Mouse (Mus musculus) left cerebral cortex, adult 18-20 months (tissue): ENCODE data around the gene Arl15. TPM values are rescaled to one million over a fixed set of nuclear protein-coding genes. Genes with fewer than 3 reads are reported as not detected.
A peak's percentile ranks its signal among the peaks of the same experiment; 100 is the strongest.
"Not testable (repeated sequence)": the region's sequence is repeated elsewhere in the genome, so short reads cannot be mapped to it uniquely, and the experiment has no call there.

Experiments used
- DNase-seq, 2 experiments: peaks; one replicate each; pipeline ENCODE4 v3.0.0; 2021 to 2022; ENCODE audit warnings: low spot score in 2 of 2, mixed read lengths in 1 of 2
- long read RNA-seq, 2 experiments: library from polyadenylated mRNA; stranded (forward); transcript quantifications; one replicate each; pipeline ENCODE4 v2.0.0; 2021
- total RNA-seq, 2 experiments: library from RNA; stranded (reverse); gene quantifications; 2 replicates each; pipeline ENCODE4 v1.2.3; 2021

Gene Arl15
- 10 to 100 TPM; 35.5 to 37.7 TPM for total RNA-seq
- long read RNA-seq, experiment 1, partial matches to known transcripts, result 0 of 5 reads
- long read RNA-seq, experiment 1, other reads (novel, unspliced or antisense), result 3 of 5 reads
- long read RNA-seq, experiment 2, partial matches to known transcripts, result 0 of 7 reads
- long read RNA-seq, experiment 2, other reads (novel, unspliced or antisense), result 6 of 7 reads

DNA sequence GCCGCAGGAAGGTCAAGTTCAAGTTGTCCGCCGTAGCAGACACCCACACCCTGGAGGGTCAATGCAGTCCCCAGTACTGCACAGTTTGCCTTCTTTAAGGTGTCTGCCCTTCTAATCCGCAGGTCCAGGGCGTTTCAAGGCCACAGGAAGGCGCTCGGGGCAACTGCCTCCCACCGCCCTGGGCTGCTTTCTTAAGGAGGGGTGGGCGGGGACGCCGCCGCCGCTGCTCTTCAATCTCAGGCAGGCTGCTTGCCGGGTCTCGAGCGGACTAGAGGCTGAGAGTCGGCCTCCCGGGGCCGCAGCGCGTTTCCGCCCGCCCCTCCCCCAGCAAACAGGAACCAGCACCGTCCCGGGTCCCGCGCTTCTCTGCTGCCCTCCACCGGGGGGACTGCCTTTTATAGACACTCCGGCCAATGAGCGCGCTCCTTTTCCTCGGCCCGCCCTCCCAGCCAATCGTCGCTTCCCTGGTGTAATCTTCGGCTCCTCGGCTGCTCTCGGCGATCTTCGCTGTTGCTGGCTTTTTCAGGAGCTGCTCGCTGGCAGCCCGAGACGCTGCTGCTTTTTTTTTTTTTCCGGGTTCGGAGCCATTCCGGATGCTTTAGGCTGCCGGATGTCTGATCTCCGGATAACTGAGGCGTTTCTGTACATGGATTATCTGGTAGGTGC is at the start of gene Arl15:
TSS of gene Arl15 (plus strand) at position 467 of the 666 bp plus-strand sequence.
- peak; percentile 98 for DNase-seq

DNA sequence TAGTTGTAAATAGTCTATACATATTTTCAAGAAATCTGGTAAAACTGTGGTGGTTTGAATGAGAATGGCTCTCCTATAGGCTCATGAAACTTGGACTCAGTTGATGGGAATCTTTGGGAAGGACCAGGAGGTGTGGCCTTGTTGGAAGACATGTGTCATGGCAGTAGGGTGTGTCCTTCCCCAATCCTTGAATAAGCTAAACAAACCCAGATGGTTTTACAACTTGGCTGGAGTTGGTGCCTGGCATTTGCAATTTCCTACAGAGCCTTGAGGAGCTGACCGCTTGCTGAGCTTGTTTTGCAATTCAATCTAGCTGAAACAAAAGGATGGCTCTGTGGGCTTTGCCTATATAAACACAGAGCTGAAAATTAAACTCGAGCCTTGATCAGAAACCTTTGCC is 49.0 kb upstream of the Arl15 start:
- no peak for DNase-seq

DNA sequence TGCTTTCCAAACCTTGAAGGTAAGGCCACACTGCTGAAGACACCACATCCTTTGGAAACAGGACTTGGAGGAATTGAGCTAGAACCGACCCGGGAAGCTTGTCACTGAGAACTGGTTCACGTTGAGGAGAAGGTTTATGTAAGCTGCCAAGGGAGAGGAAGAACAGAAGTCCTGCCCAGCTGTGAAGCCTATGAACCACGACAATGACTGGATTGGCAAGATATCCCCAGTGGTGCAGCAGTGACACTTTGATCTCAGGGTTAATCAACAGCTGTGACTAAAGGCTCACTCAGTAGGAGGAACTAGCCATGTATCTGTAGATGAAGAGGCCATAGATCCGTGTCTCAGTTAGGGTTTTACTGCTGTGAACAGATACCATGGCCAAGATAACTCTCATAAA is 43.5 kb upstream of the Arl15 start:
- no peak for DNase-seq

DNA sequence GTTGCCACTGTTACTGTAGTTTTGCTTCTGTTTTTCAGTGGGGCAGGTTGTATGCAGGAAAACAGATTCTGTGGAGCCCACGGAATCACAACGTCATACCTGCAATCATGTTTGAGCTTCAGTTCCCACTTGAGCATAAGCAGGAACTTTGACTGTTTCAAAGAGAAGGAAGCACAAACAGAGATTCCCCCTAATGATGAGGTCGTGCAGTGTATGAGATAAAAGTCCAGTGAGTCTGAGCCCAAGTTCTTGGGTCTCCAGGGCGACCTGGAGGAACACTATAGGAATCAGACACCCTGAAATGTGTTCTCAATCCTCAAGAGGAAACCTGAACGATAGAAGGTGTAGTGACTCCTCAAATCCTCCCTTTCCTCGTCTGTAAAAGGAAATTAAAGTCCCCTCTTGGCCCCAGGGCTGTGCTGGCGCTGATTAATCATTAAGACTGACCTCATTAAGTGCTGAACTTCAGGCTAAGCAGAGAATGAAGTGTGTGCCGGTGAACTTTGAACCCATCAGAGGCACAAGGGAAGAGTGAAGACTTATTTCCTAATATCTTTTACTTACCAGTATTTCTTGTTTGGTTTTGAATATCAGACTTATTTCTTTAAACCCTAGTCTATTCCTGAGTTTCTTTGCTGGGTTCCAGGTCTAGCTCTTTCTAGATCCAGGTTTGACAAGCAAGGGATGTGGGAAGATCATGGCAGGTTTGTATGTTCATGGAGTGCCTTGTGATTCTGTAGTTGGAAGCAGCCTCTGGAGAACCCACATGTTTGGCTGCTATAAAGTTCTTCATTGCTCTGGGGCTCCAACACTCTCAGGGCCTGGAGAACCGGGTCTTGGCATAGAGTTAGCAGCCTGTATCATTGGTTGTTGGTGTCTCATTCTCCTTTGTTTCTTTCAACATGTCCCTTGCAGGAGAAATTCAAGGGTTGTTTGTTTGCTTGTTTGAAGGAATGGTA is 39.3 kb upstream of the Arl15 start:
- DNase-seq, result no peak

DNA sequence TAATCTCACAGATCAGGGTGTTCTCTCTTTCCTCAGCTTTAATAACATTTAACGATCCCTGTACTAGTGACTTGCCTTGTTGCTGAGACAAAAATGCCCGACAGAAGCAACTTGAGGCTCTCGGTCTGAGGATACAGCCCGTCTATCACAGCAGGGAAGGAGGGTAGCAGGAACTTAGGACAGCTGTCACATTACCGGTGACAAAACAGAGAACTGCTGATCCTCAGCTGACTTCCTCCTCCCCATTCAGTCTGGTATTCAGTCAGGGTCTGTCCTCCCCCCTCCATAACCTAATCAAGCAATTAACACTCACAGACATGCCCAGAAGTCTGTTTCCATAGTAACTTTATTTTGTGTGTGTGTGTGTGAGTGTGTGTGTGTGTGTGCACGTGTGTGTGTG is 38.5 kb upstream of the Arl15 start:
- no peak for DNase-seq

DNA sequence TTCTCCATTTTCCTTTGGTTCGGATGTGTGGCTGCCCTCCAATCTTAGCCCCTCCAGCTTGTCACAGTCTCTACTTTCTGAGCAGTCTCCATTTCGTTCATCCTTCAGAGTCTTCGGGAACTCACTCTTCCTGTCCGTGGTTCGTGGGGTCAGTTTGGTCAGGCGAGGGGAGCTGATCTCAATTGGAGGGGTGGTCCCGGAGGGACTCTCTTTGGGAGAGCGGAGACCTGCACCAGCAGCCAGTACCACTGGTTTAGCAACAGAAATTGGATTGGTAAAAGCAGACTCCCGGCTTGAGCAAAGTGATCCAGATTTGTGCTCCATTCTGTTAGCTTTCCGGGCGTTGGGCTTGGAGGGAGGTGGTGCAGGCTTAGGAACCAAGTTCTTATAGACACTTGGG is 32.6 kb upstream of the Arl15 start:
- DNase-seq, result no peak

DNA sequence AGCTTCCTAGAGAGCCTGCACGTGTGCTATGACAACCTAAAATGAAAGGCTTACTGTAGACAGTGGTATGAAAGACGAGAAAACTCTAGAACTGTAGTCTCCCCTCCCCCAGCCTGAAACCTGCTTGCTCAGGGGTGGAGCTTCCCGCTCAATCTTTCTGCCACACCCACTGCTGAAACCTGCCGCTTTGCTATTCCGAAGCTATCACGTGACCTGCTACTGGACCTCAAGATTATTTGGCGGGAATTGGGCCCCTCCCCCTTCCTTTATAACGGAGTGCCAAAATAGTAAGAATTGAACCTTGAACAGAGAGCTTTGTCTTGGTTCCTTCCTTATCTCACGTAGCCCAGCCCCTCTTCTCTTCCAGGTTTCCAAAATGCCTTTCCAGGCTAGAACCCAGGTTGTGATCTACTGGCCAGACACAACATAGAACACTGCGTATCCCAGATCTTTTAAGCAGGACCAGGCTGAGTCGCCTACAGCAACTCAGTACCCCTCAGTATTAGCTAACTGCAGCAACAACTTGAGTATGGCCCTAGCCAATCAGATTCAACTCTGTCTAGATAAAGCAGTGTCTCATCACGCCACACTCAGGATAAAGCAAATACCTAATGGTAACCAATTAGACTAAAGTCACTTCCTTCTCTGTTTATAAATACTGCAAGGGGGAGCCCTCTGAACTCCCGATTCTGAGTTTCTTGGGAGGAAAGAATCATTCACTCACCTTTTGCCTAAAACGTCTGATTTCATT is 31.4 kb upstream of the Arl15 start:
- no peak for DNase-seq

DNA sequence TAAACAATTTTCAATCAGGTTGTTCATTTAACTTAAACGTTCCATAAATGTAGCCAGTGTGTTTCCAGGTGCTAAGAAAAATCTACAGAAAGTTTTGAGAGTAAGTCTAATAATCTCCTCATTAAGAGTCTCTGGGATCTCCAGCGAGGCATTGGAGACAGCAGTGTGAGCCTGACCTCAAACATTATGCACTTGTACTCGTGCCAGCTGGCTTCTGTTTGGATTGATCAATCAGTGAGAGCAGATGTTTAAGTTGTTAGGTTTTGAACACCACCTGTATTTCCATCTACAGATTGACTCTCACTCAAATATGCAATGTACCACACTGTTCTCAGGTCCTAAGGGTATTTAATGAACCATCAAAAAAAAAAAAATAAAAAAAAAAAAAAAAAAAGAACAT is 28.9 kb upstream of the Arl15 start:
- no peak for DNase-seq

DNA sequence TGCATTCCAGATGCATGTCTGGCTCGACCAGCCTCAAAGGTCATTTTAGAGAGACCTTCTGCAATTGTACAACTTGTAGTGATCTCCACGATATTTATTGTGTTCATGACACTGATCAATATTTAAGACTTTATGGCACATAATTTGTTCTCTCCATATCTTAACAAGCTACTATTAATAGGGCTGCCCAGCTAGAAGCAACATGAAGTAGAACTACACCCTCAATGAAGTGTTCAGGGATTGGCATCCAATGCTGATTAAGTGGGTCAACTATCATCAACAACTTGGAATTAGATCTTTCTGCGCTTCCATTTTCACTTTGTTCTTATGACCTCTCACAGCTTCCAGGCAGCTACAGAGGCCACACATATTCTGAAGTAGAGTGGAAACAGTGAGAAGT is 24.5 kb upstream of the Arl15 start:
- no peak for DNase-seq

DNA sequence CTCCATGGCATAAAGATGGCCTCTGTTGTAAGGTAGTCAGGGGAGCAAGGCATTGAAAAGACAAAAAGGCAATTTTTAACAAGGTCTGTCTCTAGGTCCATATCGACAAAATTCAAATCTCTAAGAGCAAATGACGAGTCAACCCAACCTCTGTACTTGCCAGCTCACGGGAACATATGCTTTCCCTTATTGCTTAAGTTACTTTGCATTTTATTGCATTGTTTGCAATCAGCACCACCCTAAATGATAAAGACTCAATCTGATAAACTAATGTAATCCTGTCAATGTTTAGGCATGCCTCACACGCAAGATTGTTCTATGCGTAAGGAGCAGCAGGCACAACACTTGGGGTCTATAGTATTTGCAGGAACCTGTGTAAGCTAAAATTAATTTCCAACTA is 24.0 kb upstream of the Arl15 start:
- no peak for DNase-seq

DNA sequence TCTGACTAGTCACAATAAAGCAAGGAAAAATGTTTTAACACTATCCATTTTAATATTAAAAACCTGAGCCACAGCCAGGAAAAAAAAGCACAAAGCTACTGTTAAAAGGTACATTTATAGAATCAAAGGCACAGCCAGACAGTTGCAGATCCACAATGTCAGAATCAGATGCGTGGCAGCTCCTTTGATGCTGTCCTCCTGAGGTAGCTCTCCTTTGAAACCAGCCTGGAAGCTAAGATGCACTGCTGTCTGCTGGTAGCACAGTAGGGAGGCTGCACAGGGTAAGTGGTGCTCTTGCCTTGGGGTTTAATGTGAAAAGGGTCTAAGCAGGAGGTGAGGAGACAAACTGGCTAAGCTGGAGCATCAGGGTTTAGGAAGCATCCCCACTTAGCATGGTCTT is 23.0 kb upstream of the Arl15 start:
- DNase-seq, result no peak

DNA sequence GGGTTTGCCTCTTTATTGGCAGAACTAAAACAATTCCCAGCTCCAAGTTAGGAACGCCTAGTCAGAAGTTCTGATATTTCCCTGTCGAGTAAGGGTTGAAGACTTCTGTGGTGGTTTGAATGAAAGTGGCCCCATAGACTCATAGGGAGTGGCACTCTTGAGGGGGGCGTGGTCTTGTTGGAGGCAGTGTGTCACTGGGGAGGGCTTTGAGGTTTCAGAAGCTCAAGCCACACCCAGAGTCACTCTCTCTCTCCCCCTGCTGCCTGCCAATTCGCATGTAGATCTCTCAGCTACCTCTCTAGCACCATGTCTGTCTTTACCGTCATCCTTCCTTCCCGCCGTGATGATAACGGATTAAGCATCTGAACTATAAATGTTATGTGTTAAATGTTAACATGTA is 19.5 kb upstream of the Arl15 start:
- DNase-seq, result no peak

DNA sequence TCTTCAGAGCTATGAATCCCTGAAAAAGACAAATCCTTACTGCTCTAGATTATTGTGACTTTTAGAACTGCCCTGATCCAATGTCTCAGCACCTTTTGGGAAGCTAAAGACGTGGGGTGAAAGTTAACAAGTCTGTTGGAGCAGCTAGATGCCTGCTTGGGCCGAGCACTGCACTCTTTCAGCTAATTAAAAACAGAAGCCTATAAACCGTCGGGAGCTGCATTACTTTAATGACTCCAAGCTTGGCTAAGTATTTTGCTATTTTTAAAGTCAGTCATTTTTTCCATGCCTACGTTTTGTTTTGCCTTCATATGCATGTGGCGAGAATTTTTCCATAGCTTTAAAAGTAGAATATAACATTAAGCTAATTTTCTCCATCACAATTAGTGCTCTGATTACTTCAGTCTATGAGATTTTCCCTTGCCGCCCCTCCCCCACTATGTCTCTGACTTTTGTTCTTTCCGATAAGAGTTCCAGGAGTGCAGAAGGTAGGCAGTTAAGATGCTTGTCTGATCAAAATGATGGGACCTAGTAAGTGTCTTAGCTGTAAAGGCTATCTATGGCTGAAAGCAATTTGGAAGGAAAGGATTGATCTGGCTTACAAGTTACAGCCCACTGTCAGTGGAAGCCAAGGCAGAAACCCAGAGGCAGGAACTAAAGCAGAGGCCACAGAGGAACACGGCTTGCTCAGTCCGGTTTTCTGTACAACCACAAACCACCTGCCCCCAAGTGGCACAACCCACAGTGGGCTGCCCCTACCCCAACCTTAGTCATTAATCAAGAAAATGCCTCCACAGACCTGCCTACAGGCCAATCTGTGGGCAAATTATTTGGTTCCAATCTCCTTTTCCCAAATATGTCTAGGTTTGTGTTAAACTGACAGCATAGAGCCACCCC is 18.8 kb upstream of the Arl15 start:
- DNase-seq, result no peak

DNA sequence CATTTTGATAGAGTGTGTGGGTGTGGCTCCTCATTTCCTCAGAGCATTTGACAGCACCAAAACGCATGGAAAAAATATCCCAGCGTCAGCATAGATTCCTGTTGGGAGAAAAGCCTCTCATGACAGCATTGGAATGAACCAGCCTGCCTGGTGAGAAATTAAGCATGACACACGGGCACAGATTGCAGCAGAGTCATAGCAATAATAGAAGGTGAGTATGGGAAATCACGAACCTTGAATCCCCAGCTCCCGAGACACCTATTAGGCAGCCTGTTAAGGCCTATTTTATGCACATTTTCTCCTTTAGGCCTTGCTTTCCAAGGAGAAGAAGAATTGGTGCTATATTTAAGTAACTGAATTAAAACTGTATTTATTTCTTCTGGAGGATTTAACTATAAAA is 8.5 kb upstream of the Arl15 start:
- DNase-seq, result no peak

DNA sequence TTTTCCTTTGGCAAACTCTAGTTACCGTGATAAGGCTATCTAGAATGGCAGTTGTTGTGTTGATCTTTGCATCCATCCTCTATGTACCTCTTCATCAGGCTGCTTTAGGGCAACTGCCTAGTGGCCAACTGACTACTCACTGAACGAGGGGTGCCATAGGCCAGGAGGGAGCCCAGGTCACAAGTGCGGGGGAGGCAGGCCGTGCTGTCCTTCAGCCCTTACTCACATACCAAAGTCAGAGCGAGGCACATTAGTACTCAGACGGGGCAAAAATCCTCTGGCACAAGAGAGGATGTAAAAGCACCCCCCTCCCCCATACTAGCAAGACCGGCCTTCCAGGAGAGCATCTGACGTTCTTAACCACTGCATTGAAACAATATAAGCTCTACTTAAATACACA is 7.2 kb upstream of the Arl15 start:
- no peak for DNase-seq

DNA sequence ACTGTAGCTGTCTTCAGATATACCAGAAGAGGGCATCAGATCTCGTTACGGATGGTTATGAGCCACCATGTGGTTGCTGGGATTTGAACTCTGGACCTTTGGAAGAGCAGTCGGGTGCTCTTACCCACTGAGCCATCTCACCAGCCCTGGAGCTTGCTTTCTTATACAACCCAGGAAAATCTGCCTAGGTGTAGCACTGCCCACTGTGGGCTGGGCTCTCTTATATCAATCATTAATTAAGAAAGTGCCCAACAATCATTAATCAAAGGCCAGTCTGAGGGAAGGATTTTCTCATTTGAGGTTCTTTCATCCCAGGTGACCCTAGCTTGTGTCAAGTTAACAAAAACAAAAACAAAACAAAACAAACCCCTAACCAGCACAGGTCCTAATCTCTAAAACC is 4.3 kb upstream of the Arl15 start:
- DNase-seq, result not testable (repeated sequence)

DNA sequence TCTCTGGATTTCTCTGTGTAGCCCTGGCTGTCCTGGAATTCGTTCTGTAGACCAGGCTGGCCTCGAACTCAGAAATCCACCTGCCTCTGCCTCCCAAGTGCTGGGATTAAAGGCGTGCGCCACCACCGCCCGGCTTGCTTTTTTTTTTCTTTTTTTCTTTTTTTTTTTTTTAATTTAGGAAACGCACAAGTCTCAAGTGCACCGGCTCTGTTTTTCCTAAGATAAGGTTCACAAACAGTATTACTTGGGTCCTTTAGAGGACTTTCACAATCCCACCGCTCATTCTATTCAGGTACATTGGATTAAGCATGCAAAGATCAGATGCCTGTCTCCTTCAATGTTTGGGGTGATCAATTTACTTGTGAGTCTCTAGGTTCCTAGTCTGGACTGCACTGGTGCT is 668 bp upstream of the Arl15 start:
- DNase-seq, result no peak

DNA sequence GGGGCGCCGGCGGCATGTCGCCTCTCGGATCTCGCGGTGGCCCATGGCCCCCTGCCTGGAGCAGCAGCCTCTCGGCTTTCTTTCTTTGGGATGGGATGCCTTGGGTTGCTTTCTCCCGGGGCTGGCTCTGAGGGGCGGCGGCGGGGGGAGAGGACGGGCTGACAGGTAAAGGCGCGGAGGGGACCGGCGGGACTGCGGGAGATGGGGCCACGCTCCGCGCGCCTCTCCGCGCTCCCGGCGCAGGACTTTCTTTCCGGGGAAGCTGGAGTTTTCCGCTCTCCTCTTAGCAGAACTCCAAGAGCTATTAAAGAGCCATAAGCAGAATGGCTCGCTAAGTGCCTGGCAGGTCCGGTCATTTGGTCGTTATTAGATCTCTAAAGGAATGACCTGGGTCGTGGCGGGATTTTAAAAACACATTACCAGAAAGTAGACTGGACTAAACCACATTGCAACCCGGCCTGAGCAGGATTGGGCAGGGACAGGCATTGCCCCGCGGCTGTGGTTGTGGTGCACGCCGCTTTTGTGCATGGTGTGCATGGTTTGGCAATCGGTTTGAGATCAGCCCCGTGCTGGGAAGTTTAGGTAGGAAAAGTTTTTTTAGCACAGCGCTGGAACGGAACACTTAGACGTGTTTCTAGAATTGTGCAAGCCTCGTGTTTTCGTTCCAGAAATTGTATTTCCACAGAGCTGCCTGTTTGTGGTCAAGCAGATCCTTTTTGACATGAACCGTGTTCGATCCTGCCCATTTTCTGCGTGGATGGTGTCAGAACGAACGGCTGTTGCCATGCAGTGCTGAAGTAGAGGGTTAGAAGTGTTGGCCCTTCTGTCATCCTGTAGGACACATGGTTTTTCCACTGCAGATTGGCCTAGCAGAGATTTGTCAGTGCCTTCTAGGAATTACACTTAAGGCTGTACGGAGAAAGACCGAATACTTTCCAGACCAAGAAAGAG is 675 bp downstream of the Arl15 start:
- peak; percentile 27 to 45 for DNase-seq

DNA sequence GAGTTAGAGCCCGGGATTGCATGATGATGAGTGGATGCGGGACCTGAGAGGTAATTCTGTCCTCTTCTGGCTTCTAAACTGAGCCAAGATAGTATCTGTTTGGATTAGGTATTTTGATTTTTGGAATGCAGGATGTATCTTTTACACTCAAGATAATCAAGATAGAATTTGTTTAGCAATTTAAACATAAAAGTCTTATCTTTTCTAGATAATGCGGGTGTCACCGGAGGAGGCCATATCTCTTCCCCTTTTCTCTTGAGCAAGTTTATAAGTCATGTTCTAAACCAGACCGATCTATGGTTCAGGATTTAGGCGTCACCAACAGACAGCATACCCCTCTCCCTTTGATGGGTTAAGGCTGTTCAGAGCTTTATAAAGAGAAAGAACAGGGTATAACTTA is 3.1 kb downstream of the Arl15 start:
- no peak for DNase-seq
